Mouse (Mus musculus) heart, adult 2 months (tissue): ENCODE data around the gene Lingo3. TPM values are rescaled to one million over a fixed set of nuclear protein-coding genes. Genes with fewer than 3 reads are reported as not detected.

ENCODE experiments used
- DNase-seq, 2 experiments: peaks; one replicate each; pipeline ENCODE4 v3.0.0; 2021
- H3K27ac ChIP-seq: fragments of 200-600 bp; 2 replicates; pipeline ENCODE4 v1.8.1; 2022
- H3K27me3 ChIP-seq: fragments of 200-500 bp; 2 replicates; pipeline ENCODE4 v1.6.1; 2012; ENCODE audit warnings: mild to moderate bottlenecking, low read length, inconsistent platforms, mixed read lengths; ENCODE audit not compliant: control insufficient read depth, insufficient read depth
- H3K36me3 ChIP-seq: fragments of 200-500 bp; 2 replicates; pipeline ENCODE4 v1.6.1; 2012; ENCODE audit warnings: low read length, inconsistent platforms; ENCODE audit not compliant: control insufficient read depth, insufficient read depth
- H3K4me1 ChIP-seq: fragments of 200-500 bp; 2 replicates; pipeline ENCODE4 v1.6.1; 2011; ENCODE audit warnings: low read length; ENCODE audit not compliant: control insufficient read depth, insufficient read depth
- H3K4me3 ChIP-seq: fragments of 200-600 bp; 2 replicates; pipeline ENCODE4 v1.8.1; 2022
- H3K79me2 ChIP-seq: fragments of 200-500 bp; replicated peaks from 2 replicates; pipeline ENCODE4 v1.6.1; 2012; ENCODE audit warnings: mild to moderate bottlenecking, inconsistent platforms, low read length, moderate library complexity, mixed read lengths; ENCODE audit not compliant: control insufficient read depth, insufficient read depth
- H3K9ac ChIP-seq: fragments of 200-500 bp; 2 replicates; pipeline ENCODE4 v1.6.1; 2012; ENCODE audit warnings: low read depth, mild to moderate bottlenecking, control low read depth, inconsistent platforms, low read length, mixed read lengths
- CTCF ChIP-seq: fragments of 200-600 bp; IDR thresholded peaks from 2 replicates; pipeline ENCODE4 v1.8.1; 2022; ENCODE audit warnings: antibody characterized with exemption, mild to moderate bottlenecking, moderate library complexity
- EP300 ChIP-seq: fragments of 200-500 bp; IDR thresholded peaks from 2 replicates; pipeline ENCODE4 v1.6.1; 2011; ENCODE audit warnings: low read depth, low read length, control low read depth; ENCODE audit not compliant: insufficient read depth
- POLR2A ChIP-seq: fragments of 200-500 bp; IDR thresholded peaks from 2 replicates; pipeline ENCODE4 v1.6.1; 2011; ENCODE audit warnings: mild to moderate bottlenecking, low read depth, low read length, control low read depth; ENCODE audit not compliant: insufficient read depth
- WGBS: fragments of 180-500 bp; shearing (Covaris S2); methylation state at CpG from one replicate; pipeline ENCODE4 v1.1.7; 2018; 5-methylcytosine and 5-hydroxymethylcytosine counted together
- intact Hi-C: fragments of 180-260 bp; cut with DNase I; formaldehyde crosslinking; loops from one replicate; pipeline ENCODE4 v1.15.1; 2025
- polyA plus RNA-seq: library from polyadenylated mRNA; depleted of rRNA; stranded (reverse); fragments of >200 nt; gene quantifications from 2 replicates; pipeline ENCODE4 v1.2.3, GENCODE M21; 2012
- total RNA-seq, 2 experiments: library from RNA; stranded (reverse); gene quantifications; 2 replicates each; pipeline ENCODE4 v1.2.3; 2021

Gene Lingo3
- total and polyA plus RNA-seq, 3 experiments: 10.7 to 15.8 (median 12.0) TPM

GRCm38 (mm10) chr10:80842334-80842733, 1.5 kb downstream of the Lingo3 start:
- Histone ChIP-seq H3K4me3 (no peak overlapping the region), H3K36me3 (no peaks in the 10 kb centered on the region), H3K27me3 (no peaks in the 10 kb centered on the region), H3K9ac (no peak overlapping the region), H3K79me2 (no peaks in the 10 kb centered on the region), H3K4me1 (no peaks in the 10 kb centered on the region; the same call in 1 of the 2 replicates), H3K27ac (no peak overlapping the region)
- TF ChIP-seq POLR2A (no peak), EP300 (no peak), CTCF (no peak)
- 79% methylated on average over 15 of the region's 15 CpGs for WGBS
- no peak for DNase-seq
- intact Hi-C loops: no loop called here

- 92% methylated on average over 2 of the region's 2 CpGs for WGBS
- TF ChIP-seq EP300: no peak
- no peak for TF ChIP-seq POLR2A
- no peak for TF ChIP-seq CTCF
- Histone ChIP-seq H3K4me1 (no peaks in the 10 kb centered on the region; the same call in 1 of the 2 replicates), H3K79me2 (no peaks in the 10 kb centered on the region), H3K27me3 (no peaks in the 10 kb centered on the region), H3K9ac (no peak overlapping the region), H3K27ac (no peak overlapping the region), H3K36me3 (no peaks in the 10 kb centered on the region), H3K4me3 (no peak overlapping the region)
- DNase-seq: no peak
- intact Hi-C loops: no loop called here
Measured at GRCm38 (mm10) chr10:80841685-80842084, 2.2 kb downstream of the Lingo3 start.

- intact Hi-C loops: no loop called here
- WGBS: 69% methylated on average over 6 of the region's 6 CpGs
- no peaks in the 10 kb centered on the region for H3K27me3 ChIP-seq
Measured at GRCm38 (mm10) chr10:80839848-80840247, 4.0 kb downstream of the Lingo3 start.

GRCm38 (mm10) chr10:80838346-80838912, 5.4 kb downstream of the Lingo3 start:
- no peaks in the 10 kb centered on the region; the same call in 1 of the 2 replicates for H3K4me1 ChIP-seq
- H3K9ac ChIP-seq: no peak overlapping the region
- no peak for DNase-seq
- H3K27me3 ChIP-seq: peaks cover 3% of the 10 kb centered on the region; the same call in 1 of the 2 replicates
- TF ChIP-seq POLR2A (no peak), CTCF (no peak), EP300 (no peak)
- 52% methylated on average over 2 of the region's 2 CpGs for WGBS
- peak overlapping the region; percentile 49 for H3K27ac ChIP-seq
- intact Hi-C loops: no loop called here
- no peaks in the 10 kb centered on the region for H3K79me2 ChIP-seq
- H3K4me3 ChIP-seq: no peak overlapping the region
- H3K36me3 ChIP-seq: no peaks in the 10 kb centered on the region

More at GRCm38 (mm10) chr10:80839848-80840247, 4.0 kb downstream of the Lingo3 start:
- no peak overlapping the region for H3K4me3 ChIP-seq
- no peaks in the 10 kb centered on the region; the same call in 1 of the 2 replicates for H3K4me1 ChIP-seq
- H3K79me2 ChIP-seq: no peaks in the 10 kb centered on the region
- TF ChIP-seq CTCF (no peak), EP300 (no peak), POLR2A (no peak)
- no peak overlapping the region for H3K27ac ChIP-seq
- DNase-seq: no peak
- no peak overlapping the region for H3K9ac ChIP-seq
- no peaks in the 10 kb centered on the region for H3K36me3 ChIP-seq

GRCm38 (mm10) chr10:80837827-80838226, 6.0 kb downstream of the Lingo3 start:
- Histone ChIP-seq H3K27me3 (peaks cover 3% of the 10 kb centered on the region; the same call in 1 of the 2 replicates), H3K9ac (no peak overlapping the region), H3K27ac (peak overlapping the region; percentile 53), H3K79me2 (no peaks in the 10 kb centered on the region), H3K4me1 (no peaks in the 10 kb centered on the region; the same call in 1 of the 2 replicates), H3K4me3 (no peak overlapping the region), H3K36me3 (no peaks in the 10 kb centered on the region)
- intact Hi-C loops: no loop called here
- peak in 1 of 2 experiments; percentile 76 for DNase-seq
- TF ChIP-seq EP300 (0 out of 2 replicates have a peak, but pooled peaks have one; percentile 33), POLR2A (no peak), CTCF (no peak)
- WGBS: 19% methylated on average over 2 of the region's 2 CpGs

GRCm38 (mm10) chr10:80836949-80837379, 6.9 kb downstream of the Lingo3 start:
- peak in 1 of 2 experiments; percentile 58 for DNase-seq
- 34% methylated on average over 7 of the region's 7 CpGs for WGBS
- peak overlapping the region; percentile 53; the same call in 1 of the 2 replicates for H3K27ac ChIP-seq
- TF ChIP-seq POLR2A: no peak
- TF ChIP-seq EP300: no peak
- TF ChIP-seq CTCF: no peak
- H3K9ac ChIP-seq: no peak overlapping the region
- intact Hi-C loops: no loop called here
- no peaks in the 10 kb centered on the region; the same call in 1 of the 2 replicates for H3K4me1 ChIP-seq
- no peak overlapping the region for H3K4me3 ChIP-seq
- H3K36me3 ChIP-seq: no peaks in the 10 kb centered on the region
- H3K27me3 ChIP-seq: peaks cover 3% of the 10 kb centered on the region; the same call in 1 of the 2 replicates
- no peaks in the 10 kb centered on the region for H3K79me2 ChIP-seq
